ENCODE assay signal across 10 mouse cellular contexts in the genomic region with DNA sequence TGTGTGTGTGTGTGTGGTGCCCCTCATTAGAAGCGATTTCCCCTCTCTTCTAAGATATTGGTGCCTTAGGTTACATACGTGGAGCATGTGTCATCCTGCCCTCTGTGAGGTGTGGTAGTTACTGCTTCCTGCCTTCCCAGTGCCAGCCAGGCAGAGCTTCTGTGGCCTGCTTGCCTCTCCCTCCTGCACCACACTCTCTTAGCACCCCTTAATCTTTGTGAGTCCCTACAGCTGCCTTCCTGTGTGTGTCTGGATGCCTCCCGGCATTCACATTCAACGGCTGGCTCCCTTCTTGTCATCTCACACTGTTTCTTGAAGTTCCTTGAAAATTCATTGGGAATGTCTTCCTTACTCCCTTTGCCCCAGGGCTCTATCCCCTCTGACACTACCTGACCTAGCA.
A peak's percentile ranks its signal among the peaks of the same experiment; 100 is the strongest.
DNase-seq lines count a peak whose midpoint lies in the region; ATAC-seq and TF ChIP-seq lines count a peak whose summit lies in the region.
"Had no signal": no experiment of that assay in that cellular context is flagged by ENCODE, and none has a peak within 500 bp of the region (broad histone marks: within the 10 kb centered on the region; RNA-seq: fewer than 3 reads in every experiment).

No protein-coding gene starts in this region.

- H3K79me2 ChIP-seq in myocyte (ENCODE audit: control insufficient read depth, insufficient read depth), result peaks cover 44% of the 10 kb centered on the region

- no peak for TF ChIP-seq POLR2A in myocyte (IDR thresholded peaks at IDR 0.05; ENCODE audit: insufficient read length, low read depth)

- DNase-seq in heart, embryonic 10.5 days (ENCODE audit: low spot score), result peak; percentile 77
- DNase-seq in heart, adult 8-10 months (ENCODE audit: low spot score), result no peak
- DNase-seq in lung, postnatal 14 days, result no peak
- no peak for DNase-seq in urinary bladder, postnatal 4 days (ENCODE audit: low spot score in 2 of 2)
- DNase-seq in adrenal gland, postnatal 4 days (ENCODE audit: low spot score in 2 of 2), result no peak
- DNase-seq: cerebellum, postnatal 36 days had no signal

- ATAC-seq in lung, embryonic 16.5 days (ENCODE audit: low read depth), result peak; percentile 52
- ATAC-seq in intestine, embryonic 15.5 days, result peak; percentile 73
- ATAC-seq: forebrain, embryonic 13.5 days had no signal

- H3K36me3 ChIP-seq in heart, embryonic 10.5 days, result no peaks in the 10 kb centered on the region
- H3K36me3 ChIP-seq in lung, embryonic 16.5 days (ENCODE audit: control insufficient read depth, insufficient read depth, low read length), result no peaks in the 10 kb centered on the region
- no peaks in the 10 kb centered on the region for H3K36me3 ChIP-seq in intestine, embryonic 15.5 days
- no peaks in the 10 kb centered on the region for H3K36me3 ChIP-seq in myocyte (ENCODE audit: control insufficient read depth, insufficient read depth)

- no peak overlapping the region for H3ac ChIP-seq in myocyte (ENCODE audit: control insufficient read depth, insufficient read length)

- H3K27me3 ChIP-seq in heart, embryonic 10.5 days (ENCODE audit: insufficient read depth, poor library complexity, severe bottlenecking), result no peaks in the 10 kb centered on the region
- no peaks in the 10 kb centered on the region for H3K27me3 ChIP-seq in lung, embryonic 16.5 days (ENCODE audit: control insufficient read depth, insufficient read depth, low read depth, low read length)
- no peaks in the 10 kb centered on the region for H3K27me3 ChIP-seq in intestine, embryonic 15.5 days (replicated peaks)
- H3K27me3 ChIP-seq in myocyte (ENCODE audit: control insufficient read depth, insufficient read depth, insufficient read length), result no peaks in the 10 kb centered on the region
- H3K27me3 ChIP-seq: forebrain, embryonic 13.5 days had no signal

- WGBS in heart, embryonic 10.5 days, result 20% methylated on average over 4 of the region's 4 CpGs
- 13% methylated on average over 4 of the region's 4 CpGs for WGBS in lung, embryonic 16.5 days
- WGBS in intestine, embryonic 15.5 days, result 27% methylated on average over 4 of the region's 4 CpGs

- no peak overlapping the region for H3K4me2 ChIP-seq in lung, embryonic 16.5 days (ENCODE audit: low read depth, low read length)
- H3K4me2 ChIP-seq in intestine, embryonic 15.5 days (replicated peaks), result peak overlapping the region; percentile 14; the same call in 1 of the 2 replicates
- peak overlapping the region; percentile 59 for H3K4me2 ChIP-seq in myocyte (ENCODE audit: low read depth)
- H3K4me2 ChIP-seq: forebrain, embryonic 13.5 days had no signal

- peaks cover 52% of the 10 kb centered on the region for H3K4me1 ChIP-seq in heart, embryonic 10.5 days
- peaks cover 48% of the 10 kb centered on the region for H3K4me1 ChIP-seq in lung, embryonic 16.5 days (replicated peaks; ENCODE audit: control insufficient read depth, insufficient read depth, low read length)
- peaks cover 37% of the 10 kb centered on the region for H3K4me1 ChIP-seq in intestine, embryonic 15.5 days (replicated peaks)
- H3K4me1 ChIP-seq: forebrain, embryonic 13.5 days had no signal

- H3K4me3 ChIP-seq in heart, embryonic 10.5 days, result peak overlapping the region; percentile 33; the same call in 1 of the 2 replicates
- no peak overlapping the region for H3K4me3 ChIP-seq in lung, embryonic 16.5 days (ENCODE audit: low read length)
- H3K4me3 ChIP-seq in intestine, embryonic 15.5 days (replicated peaks), result no peak overlapping the region
- H3K4me3 ChIP-seq in myocyte, result no peak overlapping the region
- H3K4me3 ChIP-seq: forebrain, embryonic 13.5 days had no signal

- H3K9me3 ChIP-seq in heart, embryonic 10.5 days, result no peaks in the 10 kb centered on the region
- no peaks in the 10 kb centered on the region for H3K9me3 ChIP-seq in lung, embryonic 16.5 days (ENCODE audit: control insufficient read depth, low read length)
- H3K9me3 ChIP-seq in intestine, embryonic 15.5 days, result no peaks in the 10 kb centered on the region
- H3K9me3 ChIP-seq: forebrain, embryonic 13.5 days had no signal

- H3K27ac ChIP-seq in heart, embryonic 10.5 days, result peak overlapping the region; percentile 86
- H3K27ac ChIP-seq in lung, embryonic 16.5 days (ENCODE audit: low read length), result peak overlapping the region; percentile 89
- peak overlapping the region; percentile 78 for H3K27ac ChIP-seq in intestine, embryonic 15.5 days
- H3K27ac ChIP-seq: forebrain, embryonic 13.5 days had no signal

- H3K9ac ChIP-seq in lung, embryonic 16.5 days (ENCODE audit: low read length), result 0 out of 2 replicates have a peak overlapping the region, but pooled peaks have one; percentile 18
- no peak overlapping the region for H3K9ac ChIP-seq in intestine, embryonic 15.5 days
- H3K9ac ChIP-seq: forebrain, embryonic 13.5 days had no signal

TF ChIP-seq in myocyte, 11 proteins besides CTCF, POLR2A, EP300 and RAD21:
- no peak for TF ChIP-seq USF1 (IDR thresholded peaks at IDR 0.05; ENCODE audit: low read depth)
- TF ChIP-seq MAX (IDR thresholded peaks at IDR 0.05; ENCODE audit: low read depth), result no peak
- no peak for TF ChIP-seq MYOD1 (IDR thresholded peaks at IDR 0.05; ENCODE audit: control insufficient read depth in 1 of 3, insufficient read length in 2 of 3, low read depth in 2 of 3)
- no peak for TF ChIP-seq REST (IDR thresholded peaks at IDR 0.05; ENCODE audit: insufficient read depth, insufficient read length)
- no peak for TF ChIP-seq CEBPB (IDR thresholded peaks at IDR 0.05; ENCODE audit: insufficient read depth, poor library complexity, severe bottlenecking)
- no peak for TF ChIP-seq TCF3 (IDR thresholded peaks at IDR 0.05; ENCODE audit: insufficient read length, low read depth)
- no peak for TF ChIP-seq MYOG (IDR thresholded peaks at IDR 0.05; ENCODE audit: control insufficient read depth in 1 of 3, insufficient read depth in 1 of 3, insufficient read length in 2 of 3, low read depth in 2 of 3)
- TF ChIP-seq SRF (IDR thresholded peaks at IDR 0.05; ENCODE audit: control insufficient read depth, insufficient read length, low read depth), result no peak
- no peak for TF ChIP-seq POLR2AphosphoS2 (IDR thresholded peaks at IDR 0.05; ENCODE audit: insufficient read length, low read depth)
- no peak for TF ChIP-seq E2F4 (IDR thresholded peaks at IDR 0.05; ENCODE audit: insufficient read depth)
- TF ChIP-seq TCF12 (IDR thresholded peaks at IDR 0.05; ENCODE audit: insufficient read depth, poor library complexity, severe bottlenecking), result no peak
